Mouse (Mus musculus) ovary, adult 18-20 months (tissue): ENCODE results near the gene Ulk4.
"Not testable (repeated sequence)": the region's sequence is repeated elsewhere in the genome, so short reads cannot be mapped to it uniquely, and the experiment has no call there.

Experiments
- DNase-seq: peaks from one replicate; pipeline ENCODE4 v3.0.0; 2022; ENCODE audit warnings: low spot score, mixed read lengths

Ulk4 gene

GRCm38 (mm10) chr9:121064606-121065355 is 212.2 kb downstream of the Ulk4 start:
- no peak for DNase-seq

- no peak for DNase-seq
Observed at GRCm38 (mm10) chr9:121062671-121063070, 214.3 kb downstream of the Ulk4 start.

GRCm38 (mm10) chr9:121061820-121062623 is 215.0 kb downstream of the Ulk4 start:
- no peak for DNase-seq

- DNase-seq, result no peak
Observed at GRCm38 (mm10) chr9:121060331-121060730, 216.7 kb downstream of the Ulk4 start.

- no peak for DNase-seq
Observed at GRCm38 (mm10) chr9:121059286-121059685, 217.7 kb downstream of the Ulk4 start.

GRCm38 (mm10) chr9:121058538-121058937 is 218.5 kb downstream of the Ulk4 start:
- DNase-seq, result no peak

GRCm38 (mm10) chr9:121058116-121058515 is 218.9 kb downstream of the Ulk4 start:
- DNase-seq, result no peak

- no peak for DNase-seq
Observed at GRCm38 (mm10) chr9:121057401-121057800, 219.6 kb downstream of the Ulk4 start.

GRCm38 (mm10) chr9:121056526-121056925 is 220.5 kb downstream of the Ulk4 start:
- no peak for DNase-seq

- no peak for DNase-seq
Observed at GRCm38 (mm10) chr9:121056036-121056435, 221.0 kb downstream of the Ulk4 start.

- DNase-seq, result not testable (repeated sequence)
Observed at GRCm38 (mm10) chr9:121045657-121046056, 231.3 kb downstream of the Ulk4 start.

GRCm38 (mm10) chr9:121044471-121045206 is 232.4 kb downstream of the Ulk4 start:
- no peak for DNase-seq

- no peak for DNase-seq
Observed at GRCm38 (mm10) chr9:121043021-121043420, 234.0 kb downstream of the Ulk4 start.

GRCm38 (mm10) chr9:121038396-121038795 is 238.6 kb downstream of the Ulk4 start:
- DNase-seq, result no peak

GRCm38 (mm10) chr9:121037975-121038374 is 239.0 kb downstream of the Ulk4 start:
- DNase-seq, result no peak

- no peak for DNase-seq
Observed at GRCm38 (mm10) chr9:121035296-121035695, 241.7 kb downstream of the Ulk4 start.

- DNase-seq, result no peak
Observed at GRCm38 (mm10) chr9:121033596-121033995, 243.4 kb downstream of the Ulk4 start.

- DNase-seq, result no peak
Observed at GRCm38 (mm10) chr9:121032322-121032964, 244.6 kb downstream of the Ulk4 start.

- DNase-seq, result no peak
Observed at GRCm38 (mm10) chr9:121030949-121031348, 246.0 kb downstream of the Ulk4 start.

- no peak for DNase-seq
Observed at GRCm38 (mm10) chr9:121029786-121030185, 247.2 kb downstream of the Ulk4 start.

GRCm38 (mm10) chr9:121023526-121024264 is 253.3 kb downstream of the Ulk4 start:
- no peak for DNase-seq
